Mouse (Mus musculus) cerebellum, postnatal 10 days (tissue): Measurements from ENCODE around the gene Gnb5.

Source experiments
- DNase-seq, 2 experiments: peaks; one replicate each; pipeline ENCODE4 v3.0.0; 2021; ENCODE audit warnings: mixed read lengths in 2 of 2

The Gnb5 gene

GRCm38 (mm10) chr9:75306126-75306898 lies at the start of gene Gnb5:
Gnb5 (plus strand) TSS chr9:75306288.
- DNase-seq = peak; percentile 87 to 90

GRCm38 (mm10) chr9:75258792-75259191 lies 47.3 kb upstream of the Gnb5 start:
- DNase-seq = no peak

- DNase-seq = no peak
These were observed 46.4 kb upstream of the Gnb5 start for GRCm38 (mm10) chr9:75259656-75260055.

GRCm38 (mm10) chr9:75261332-75261872 lies 44.7 kb upstream of the Gnb5 start:
- no peak for DNase-seq

- peak in 1 of 2 experiments; percentile 22 for DNase-seq
These were observed 43.8 kb upstream of the Gnb5 start for GRCm38 (mm10) chr9:75262235-75262826.

- DNase-seq = no peak
These were observed 41.9 kb upstream of the Gnb5 start for GRCm38 (mm10) chr9:75264008-75264718.

GRCm38 (mm10) chr9:75267147-75267546 lies 38.9 kb upstream of the Gnb5 start:
- DNase-seq = no peak

GRCm38 (mm10) chr9:75270382-75270781 lies 35.7 kb upstream of the Gnb5 start:
- no peak for DNase-seq

- DNase-seq = no peak
These were observed 34.5 kb upstream of the Gnb5 start for GRCm38 (mm10) chr9:75271539-75271938.

GRCm38 (mm10) chr9:75273646-75274045 lies 32.4 kb upstream of the Gnb5 start:
- no peak for DNase-seq

GRCm38 (mm10) chr9:75274486-75274885 lies 31.6 kb upstream of the Gnb5 start:
- DNase-seq = no peak

GRCm38 (mm10) chr9:75275051-75275450 lies 31.0 kb upstream of the Gnb5 start:
- no peak for DNase-seq

- DNase-seq = peak; percentile 73 to 80
These were observed 25.3 kb upstream of the Gnb5 start for GRCm38 (mm10) chr9:75280814-75281213.

- no peak for DNase-seq
These were observed 23.9 kb upstream of the Gnb5 start for GRCm38 (mm10) chr9:75282179-75282578.

GRCm38 (mm10) chr9:75282830-75283229 lies 23.3 kb upstream of the Gnb5 start:
- DNase-seq = peak; percentile 81 to 84

- DNase-seq = peak; percentile 52 to 64
These were observed 22.5 kb upstream of the Gnb5 start for GRCm38 (mm10) chr9:75283636-75284035.

- no peak for DNase-seq
These were observed 20.7 kb upstream of the Gnb5 start for GRCm38 (mm10) chr9:75285363-75285762.

GRCm38 (mm10) chr9:75287636-75288035 lies 18.5 kb upstream of the Gnb5 start:
- DNase-seq = no peak

- DNase-seq = peak; percentile 43 to 62
These were observed 16.5 kb upstream of the Gnb5 start for GRCm38 (mm10) chr9:75289545-75289944.

GRCm38 (mm10) chr9:75299342-75299741 lies 6.7 kb upstream of the Gnb5 start:
- peak; percentile 50 to 72 for DNase-seq

- DNase-seq = no peak
These were observed 3.1 kb upstream of the Gnb5 start for GRCm38 (mm10) chr9:75303033-75303432.

- DNase-seq = peak in 1 of 2 experiments; percentile 56
These were observed 2.3 kb upstream of the Gnb5 start for GRCm38 (mm10) chr9:75303701-75304261.

- no peak for DNase-seq
These were observed 1.8 kb upstream of the Gnb5 start for GRCm38 (mm10) chr9:75304286-75304685.
